Mouse (Mus musculus) limb, embryonic 11.5 days (tissue): Measurements from ENCODE around the gene Gm15737. TPM values are rescaled to one million over a fixed set of nuclear protein-coding genes. Genes with fewer than 3 reads are reported as not detected.

Experiments
- ATAC-seq: fragments of 200-750 bp; cut with Nextera tagmentation; 2 replicates; pipeline ENCODE4 v1.8.0; 2017; ENCODE audit warnings: low read depth; ENCODE audit not compliant: insufficient number of reproducible peaks, low FRiP score, low TSS enrichment
- DNase-seq: peaks from one replicate; pipeline ENCODE4 v3.0.0-alpha.2; 2015; ENCODE audit warnings: low spot score
- H3K27ac ChIP-seq: fragments of 300-500 bp; sonication (generic); replicated peaks from 2 replicates; pipeline ENCODE4 v1.5.1; 2014; ENCODE audit warnings: low read depth, mild to moderate bottlenecking, low read length
- H3K27me3 ChIP-seq: fragments of 300-500 bp; sonication (generic); 2 replicates; pipeline ENCODE4 v1.6.1; 2014; ENCODE audit warnings: mild to moderate bottlenecking, low read length, mixed read lengths; ENCODE audit not compliant: control insufficient read depth, insufficient read depth
- H3K36me3 ChIP-seq: fragments of 300-500 bp; sonication (generic); 2 replicates; pipeline ENCODE4 v1.6.1; 2014; ENCODE audit warnings: mild to moderate bottlenecking, low read length, moderate library complexity, mixed read lengths; ENCODE audit not compliant: control insufficient read depth, insufficient read depth
- H3K4me1 ChIP-seq: fragments of 300-500 bp; sonication (generic); 2 replicates; pipeline ENCODE4 v1.6.1; 2014; ENCODE audit warnings: low read length, mixed read lengths; ENCODE audit not compliant: control insufficient read depth, insufficient read depth
- H3K4me2 ChIP-seq: fragments of 300-500 bp; sonication (generic); 2 replicates; pipeline ENCODE4 v1.6.1; 2014; ENCODE audit warnings: low read depth, mild to moderate bottlenecking, moderate library complexity; ENCODE audit not compliant: severe bottlenecking
- H3K4me3 ChIP-seq: fragments of 300-500 bp; sonication (generic); 2 replicates; pipeline ENCODE4 v1.5.1; 2014; ENCODE audit warnings: low read depth, low read length
- H3K9ac ChIP-seq: fragments of 300-500 bp; sonication (generic); 2 replicates; pipeline ENCODE4 v1.6.1; 2014; ENCODE audit warnings: mild to moderate bottlenecking, low read length
- H3K9me3 ChIP-seq: fragments of 300-500 bp; sonication (generic); 2 replicates; pipeline ENCODE4 v1.6.1; 2016; ENCODE audit warnings: low read length; ENCODE audit not compliant: control insufficient read depth
- WGBS: fragments of 180-500 bp; shearing (Covaris S2); extraction: QIAGEN DNeasy Blood & Tissue Kit; methylation state at CpG from one replicate; pipeline ENCODE4 v1.1.7; 2014; 5-methylcytosine and 5-hydroxymethylcytosine counted together
- polyA plus RNA-seq: library from polyadenylated mRNA; unstranded; fragments of >200 nt; fragmentation: Nextera tagmentation; extraction: Ambion mirVana; gene quantifications from 2 replicates; pipeline ENCODE4 v1.2.1, GENCODE M21; 2014

Gene Gm15737
- polyA plus RNA-seq, 1 experiment from 2014 or later: 0.03 TPM

DNA sequence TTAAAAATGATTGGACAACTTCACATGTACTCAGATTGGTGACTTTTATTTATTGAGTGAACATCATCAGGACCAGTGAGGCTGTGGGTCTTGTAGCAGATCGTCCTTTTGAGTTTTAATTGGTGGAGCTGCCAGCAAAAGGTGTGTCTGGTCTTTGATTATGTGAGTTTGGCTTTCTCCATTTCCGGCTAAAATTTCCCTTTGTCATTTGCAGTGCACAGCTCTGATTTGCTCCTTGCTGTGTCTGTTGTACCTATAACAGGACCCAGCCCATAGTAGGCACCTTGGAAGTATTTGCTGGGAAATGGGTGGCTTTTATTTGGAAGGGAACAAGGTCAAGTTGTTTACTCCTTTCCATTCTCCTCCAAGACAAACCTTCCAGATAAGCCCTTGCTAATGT lies 25.7 kb upstream of the Gm15737 start:
- H3K4me2 ChIP-seq: no peak overlapping the region
- H3K4me1 ChIP-seq: no peaks in the 10 kb centered on the region
- no peak overlapping the region for H3K4me3 ChIP-seq
- no peaks in the 10 kb centered on the region for H3K27me3 ChIP-seq
- DNase-seq (no peak), ATAC-seq (no peak)
- no peak overlapping the region for H3K9ac ChIP-seq
- H3K27ac ChIP-seq: no peak overlapping the region
- no peaks in the 10 kb centered on the region for H3K36me3 ChIP-seq
- H3K9me3 ChIP-seq: no peaks in the 10 kb centered on the region
- WGBS: 67% methylated on average over 2 of the region's 2 CpGs

GRCm38 (mm10) chr6:92845898-92846297 lies 23.3 kb upstream of the Gm15737 start:
- no peaks in the 10 kb centered on the region for H3K4me1 ChIP-seq
- no peak overlapping the region for H3K4me3 ChIP-seq
- H3K9ac ChIP-seq: no peak overlapping the region
- H3K4me2 ChIP-seq: no peak overlapping the region
- H3K27ac ChIP-seq: no peak overlapping the region
- H3K36me3 ChIP-seq: no peaks in the 10 kb centered on the region
- no peak for DNase-seq
- ATAC-seq: no peak
- no peaks in the 10 kb centered on the region for H3K27me3 ChIP-seq
- H3K9me3 ChIP-seq: no peaks in the 10 kb centered on the region
- 91% methylated on average over 8 of the region's 8 CpGs for WGBS

DNA sequence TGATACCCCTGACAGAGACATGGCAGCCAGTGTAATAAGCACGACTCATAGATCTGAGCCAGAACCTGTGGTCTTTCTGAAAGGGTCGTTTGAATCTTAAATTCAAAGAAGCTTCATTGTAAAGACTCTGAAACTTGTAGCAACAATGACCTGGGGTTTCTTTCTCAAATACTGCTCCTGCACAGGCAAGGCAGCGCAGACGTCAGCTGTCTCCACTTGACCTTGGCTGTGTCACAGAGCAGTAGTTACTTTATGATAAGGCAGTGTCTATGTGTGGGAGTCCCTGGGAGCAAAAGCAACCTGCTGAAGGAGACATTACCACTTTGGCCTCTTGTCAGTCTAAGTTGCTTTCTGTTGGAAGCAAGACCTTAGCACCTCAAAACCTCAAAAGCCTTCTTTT lies 22.5 kb upstream of the Gm15737 start:
- Histone ChIP-seq H3K36me3 (no peaks in the 10 kb centered on the region), H3K9ac (no peak overlapping the region), H3K4me1 (no peaks in the 10 kb centered on the region), H3K4me2 (no peak overlapping the region), H3K27ac (no peak overlapping the region), H3K27me3 (no peaks in the 10 kb centered on the region), H3K9me3 (no peaks in the 10 kb centered on the region), H3K4me3 (no peak overlapping the region)
- no peak for DNase-seq
- 72% methylated on average over 4 of the region's 4 CpGs for WGBS
- no peak for ATAC-seq

DNA sequence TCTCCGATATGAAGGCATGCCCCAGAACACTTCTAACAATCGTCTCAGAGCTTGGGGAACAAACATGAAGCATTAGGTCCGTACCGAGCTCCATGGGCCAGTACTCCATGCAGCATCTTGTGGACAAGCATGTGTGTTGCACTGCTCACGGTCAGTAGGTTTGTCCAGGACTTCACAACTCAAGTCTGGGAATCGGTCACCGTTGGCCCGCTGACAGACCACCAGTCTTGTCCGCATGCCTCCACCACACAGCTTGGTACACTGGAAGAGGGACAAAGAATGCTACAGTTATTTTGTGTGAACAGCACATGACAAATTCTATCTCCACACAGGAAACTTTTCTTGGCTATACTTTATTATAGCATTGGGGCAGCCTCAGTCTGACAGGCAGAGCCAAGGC lies 19.9 kb upstream of the Gm15737 start:
- Histone ChIP-seq H3K36me3 (no peaks in the 10 kb centered on the region), H3K4me2 (no peak overlapping the region), H3K4me3 (no peak overlapping the region), H3K9me3 (no peaks in the 10 kb centered on the region), H3K9ac (no peak overlapping the region), H3K27ac (no peak overlapping the region), H3K4me1 (no peaks in the 10 kb centered on the region), H3K27me3 (no peaks in the 10 kb centered on the region)
- 94% methylated on average over 9 of the region's 9 CpGs for WGBS
- DNase-seq (no peak), ATAC-seq (no peak)

DNA sequence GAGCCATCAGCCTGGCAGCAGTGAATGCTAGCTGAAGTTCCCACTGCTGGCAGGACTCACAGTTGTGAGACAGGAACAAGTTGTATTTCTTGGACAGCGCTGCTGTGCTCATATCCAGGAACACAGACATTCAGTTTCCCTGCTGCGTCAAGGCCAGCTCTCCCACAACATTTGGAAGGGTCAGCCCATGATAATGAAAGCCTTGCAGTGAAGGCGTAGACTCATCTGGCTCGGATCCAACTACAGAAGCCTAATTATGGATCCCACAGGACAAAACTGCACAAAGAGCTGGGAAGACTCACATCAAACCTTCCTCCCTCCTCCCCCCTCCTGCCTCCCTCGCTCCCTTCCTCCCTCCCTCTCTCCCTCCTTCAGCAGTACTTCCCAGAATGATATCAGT lies 18.9 kb upstream of the Gm15737 start:
- Histone ChIP-seq H3K9ac (no peak overlapping the region), H3K36me3 (no peaks in the 10 kb centered on the region), H3K4me1 (no peaks in the 10 kb centered on the region), H3K4me2 (no peak overlapping the region), H3K9me3 (no peaks in the 10 kb centered on the region), H3K27ac (no peak overlapping the region), H3K27me3 (no peaks in the 10 kb centered on the region), H3K4me3 (no peak overlapping the region)
- ATAC-seq (no peak), DNase-seq (no peak)
- 73% methylated on average over 5 of the region's 5 CpGs for WGBS

DNA sequence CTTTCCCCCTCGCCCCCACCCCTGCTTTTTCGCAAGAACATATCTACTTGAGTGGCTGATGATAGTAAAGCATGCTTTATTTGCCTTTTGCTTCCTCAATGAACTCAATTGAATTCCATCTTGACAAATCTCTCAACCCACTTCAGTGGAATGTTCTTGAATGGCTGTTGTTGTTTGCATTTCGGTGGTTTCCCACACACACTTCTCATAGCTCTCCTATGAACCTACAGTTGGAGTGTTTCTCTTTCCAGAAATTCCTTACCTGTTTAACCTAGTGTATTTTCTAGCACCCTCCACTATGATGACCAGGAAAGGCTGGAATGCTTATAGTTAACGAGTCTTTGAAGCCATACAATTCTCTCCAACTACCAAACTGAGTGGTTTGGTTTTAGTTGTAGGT lies 14.3 kb upstream of the Gm15737 start:
- Histone ChIP-seq H3K9me3 (no peaks in the 10 kb centered on the region), H3K4me3 (no peak overlapping the region), H3K36me3 (no peaks in the 10 kb centered on the region), H3K4me2 (no peak overlapping the region), H3K27ac (no peak overlapping the region), H3K9ac (no peak overlapping the region), H3K4me1 (no peaks in the 10 kb centered on the region), H3K27me3 (no peaks in the 10 kb centered on the region)
- DNase-seq (no peak), ATAC-seq (no peak)
- 89% methylated on average over 4 of the region's 4 CpGs for WGBS

- 89% methylated on average over 13 of the region's 13 CpGs for WGBS
- Histone ChIP-seq H3K27ac (no peak overlapping the region), H3K4me3 (no peak overlapping the region), H3K9ac (no peak overlapping the region), H3K4me2 (no peak overlapping the region), H3K36me3 (no peaks in the 10 kb centered on the region), H3K27me3 (no peaks in the 10 kb centered on the region), H3K9me3 (no peaks in the 10 kb centered on the region), H3K4me1 (no peaks in the 10 kb centered on the region)
- DNase-seq: no peak
- ATAC-seq: no peak
These were observed 11.4 kb upstream of the Gm15737 start for GRCm38 (mm10) chr6:92857761-92858160.

GRCm38 (mm10) chr6:92858721-92859510 lies 10.2 kb upstream of the Gm15737 start:
- H3K9ac ChIP-seq: no peak overlapping the region
- no peaks in the 10 kb centered on the region for H3K36me3 ChIP-seq
- DNase-seq (no peak), ATAC-seq (no peak)
- WGBS: 92% methylated on average over 12 of the region's 12 CpGs
- no peaks in the 10 kb centered on the region for H3K27me3 ChIP-seq
- no peaks in the 10 kb centered on the region for H3K4me1 ChIP-seq
- no peak overlapping the region for H3K4me3 ChIP-seq
- no peak overlapping the region for H3K27ac ChIP-seq
- H3K4me2 ChIP-seq: no peak overlapping the region
- H3K9me3 ChIP-seq: no peaks in the 10 kb centered on the region
